Mouse (Mus musculus): ENCODE measurements around the gene Sco2.

- TF ChIP-seq CTCF (IDR thresholded peaks at IDR 0.05; ENCODE audit: control insufficient read depth, insufficient read depth, insufficient replicate concordance, low read depth, low read length) = no peak
- peak; percentile 18; the same call in 1 of the 2 replicates for TF ChIP-seq POLR2A (IDR thresholded peaks at IDR 0.05; ENCODE audit: control insufficient read depth, low read depth, low read length)
Measured at GRCm38 (mm10) chr15:89378831-89379401, 5.3 kb upstream of the Sco2 start, which contains the start of gene Odf3b.

Measured in testis, adult 2 months (tissue).